Mouse (Mus musculus) kidney, embryonic 14.5 days (tissue): Measurements from ENCODE around the gene Sox15. TPM values are rescaled to one million over a fixed set of nuclear protein-coding genes. Genes with fewer than 3 reads are reported as not detected.
A peak's percentile ranks its signal among the peaks of the same experiment; 100 is the strongest.
"Not testable (repeated sequence)": the region's sequence is repeated elsewhere in the genome, so short reads cannot be mapped to it uniquely, and the experiment has no call there.

Experiments used
- ATAC-seq: fragments of 200-750 bp; cut with Nextera tagmentation; 2 replicates; pipeline ENCODE4 v1.8.0; 2017; ENCODE audit warnings: moderate number of reproducible peaks, mild to moderate bottlenecking, moderate TSS enrichment, moderate library complexity; ENCODE audit not compliant: low FRiP score, low TSS enrichment
- H3K27ac ChIP-seq: fragments of 300-500 bp; sonication (generic); 2 replicates; pipeline ENCODE4 v1.5.1; 2014; ENCODE audit warnings: low read depth, mild to moderate bottlenecking, low read length, moderate library complexity, mixed read lengths
- H3K27me3 ChIP-seq: fragments of 300-500 bp; sonication (generic); 2 replicates; pipeline ENCODE4 v1.6.1; 2014; ENCODE audit warnings: mild to moderate bottlenecking, low read length; ENCODE audit not compliant: control insufficient read depth, insufficient read depth
- H3K36me3 ChIP-seq: fragments of 300-500 bp; sonication (generic); 2 replicates; pipeline ENCODE4 v1.6.1; 2014; ENCODE audit warnings: low read length, mixed read lengths; ENCODE audit not compliant: control insufficient read depth, insufficient read depth
- H3K4me1 ChIP-seq: fragments of 300-500 bp; sonication (generic); 2 replicates; pipeline ENCODE4 v1.6.1; 2014; ENCODE audit warnings: low read length, mixed read lengths; ENCODE audit not compliant: control insufficient read depth, insufficient read depth
- H3K4me2 ChIP-seq: fragments of 300-500 bp; sonication (generic); replicated peaks from 2 replicates; pipeline ENCODE4 v1.6.1; 2014; ENCODE audit warnings: low read depth, mild to moderate bottlenecking, low read length
- H3K4me3 ChIP-seq: fragments of 300-500 bp; sonication (generic); 2 replicates; pipeline ENCODE4 v1.5.1; 2014; ENCODE audit warnings: mild to moderate bottlenecking, low read length
- H3K9ac ChIP-seq: fragments of 300-500 bp; sonication (generic); 2 replicates; pipeline ENCODE4 v1.6.1; 2014; ENCODE audit warnings: low read depth, mild to moderate bottlenecking, low read length, moderate library complexity
- H3K9me3 ChIP-seq: fragments of 300-500 bp; sonication (generic); 2 replicates; pipeline ENCODE4 v1.6.1; 2016; ENCODE audit warnings: low read length; ENCODE audit not compliant: control insufficient read depth
- WGBS: fragments of 180-500 bp; shearing (Covaris S2); extraction: QIAGEN DNeasy Blood & Tissue Kit; methylation state at CpG from one replicate; pipeline ENCODE4 v1.1.7; 2014; 5-methylcytosine and 5-hydroxymethylcytosine counted together
- polyA plus RNA-seq: library from polyadenylated mRNA; unstranded; fragments of >200 nt; fragmentation: Nextera tagmentation; extraction: Ambion mirVana; gene quantifications from 2 replicates; pipeline ENCODE4 v1.2.1, GENCODE M21; 2014

Gene Sox15
- polyA plus RNA-seq, 1 experiment from 2014 or later: 0.51 TPM

GRCm38 (mm10) chr11:69614257-69614588 is 40.9 kb upstream of the Sox15 start:
- H3K27ac ChIP-seq, H3K9ac ChIP-seq, H3K36me3 ChIP-seq, ATAC-seq, H3K4me1 ChIP-seq, H3K4me2 ChIP-seq, H3K27me3 ChIP-seq, H3K4me3 ChIP-seq, H3K9me3 ChIP-seq: not testable (repeated sequence)
- 55% methylated on average over 11 of the region's 11 CpGs for WGBS

DNA sequence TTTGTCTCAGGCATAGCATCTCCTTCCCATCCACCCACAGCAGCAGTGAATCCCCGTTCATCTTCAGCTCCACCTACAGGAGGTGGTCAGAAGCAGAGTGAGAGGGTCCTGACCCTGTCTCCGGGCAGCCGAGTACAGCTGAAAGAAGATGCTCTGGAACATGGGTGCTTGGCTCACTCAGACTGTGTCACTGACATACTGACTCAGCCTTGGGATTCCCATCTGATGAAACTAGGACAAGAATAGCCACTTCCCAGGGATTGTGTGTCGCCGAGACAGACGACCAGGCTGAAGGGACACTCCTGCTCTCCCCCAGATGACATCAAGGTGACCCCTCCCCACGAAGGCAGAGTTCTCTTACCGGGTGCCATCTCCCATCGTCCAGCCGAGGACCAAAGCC is 38.3 kb upstream of the Sox15 start:
- Histone ChIP-seq H3K9me3 (no peaks in the 10 kb centered on the region), H3K27me3 (no peaks in the 10 kb centered on the region), H3K4me2 (no peak overlapping the region), H3K36me3 (no peaks in the 10 kb centered on the region), H3K9ac (no peak overlapping the region), H3K4me1 (peaks cover 4% of the 10 kb centered on the region; the same call in 1 of the 2 replicates), H3K4me3 (no peak overlapping the region), H3K27ac (no peak overlapping the region)
- ATAC-seq: no peak
- 38% methylated on average over 10 of the region's 10 CpGs for WGBS

DNA sequence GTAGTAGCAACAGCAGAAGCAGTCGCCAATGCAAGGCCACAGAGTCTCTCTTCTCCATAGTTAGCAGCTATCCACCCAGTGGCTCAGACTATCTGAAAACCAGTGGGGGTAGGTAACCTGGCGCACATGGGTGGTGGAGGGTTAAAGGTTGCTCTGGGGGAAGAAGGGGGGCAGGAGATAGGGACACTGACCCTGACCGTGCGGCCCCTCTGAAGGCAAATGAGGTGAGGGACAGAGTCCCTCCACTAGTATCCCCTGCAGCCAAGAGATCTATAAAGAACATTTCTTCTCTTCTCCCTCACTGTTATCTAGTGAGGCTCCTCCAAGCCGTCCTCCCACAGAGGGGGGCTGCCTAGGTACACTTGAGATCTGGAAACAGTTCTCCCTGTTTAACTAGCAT is 37.3 kb upstream of the Sox15 start, which contains the start of gene Shbg:
Shbg (minus strand) TSS at position 101 of the 400 bp plus-strand sequence.
- Histone ChIP-seq H3K9me3 (no peaks in the 10 kb centered on the region), H3K27ac (no peak within 1 kb of the TSS), H3K4me3 (no peak within 1 kb of the TSS), H3K36me3 (no peaks in the 10 kb centered on the region), H3K27me3 (no peaks in the 10 kb centered on the region), H3K4me2 (no peak within 1 kb of the TSS), H3K9ac (no peak within 1 kb of the TSS), H3K4me1 (peaks cover 4% of the 10 kb centered on the region; the same call in 1 of the 2 replicates)
- no peak for ATAC-seq
- 76% methylated on average over 5 of the region's 5 CpGs for WGBS

GRCm38 (mm10) chr11:69620394-69621081 is 34.6 kb upstream of the Sox15 start:
- H3K4me2 ChIP-seq: no peak overlapping the region
- no peaks in the 10 kb centered on the region; the same call in 1 of the 2 replicates for H3K4me1 ChIP-seq
- H3K4me3 ChIP-seq: no peak overlapping the region
- 80% methylated on average over 7 of the region's 7 CpGs for WGBS
- ATAC-seq: no peak
- H3K9me3 ChIP-seq: no peaks in the 10 kb centered on the region
- H3K9ac ChIP-seq: no peak overlapping the region
- H3K27ac ChIP-seq: no peak overlapping the region
- H3K27me3 ChIP-seq: no peaks in the 10 kb centered on the region
- H3K36me3 ChIP-seq: no peaks in the 10 kb centered on the region

DNA sequence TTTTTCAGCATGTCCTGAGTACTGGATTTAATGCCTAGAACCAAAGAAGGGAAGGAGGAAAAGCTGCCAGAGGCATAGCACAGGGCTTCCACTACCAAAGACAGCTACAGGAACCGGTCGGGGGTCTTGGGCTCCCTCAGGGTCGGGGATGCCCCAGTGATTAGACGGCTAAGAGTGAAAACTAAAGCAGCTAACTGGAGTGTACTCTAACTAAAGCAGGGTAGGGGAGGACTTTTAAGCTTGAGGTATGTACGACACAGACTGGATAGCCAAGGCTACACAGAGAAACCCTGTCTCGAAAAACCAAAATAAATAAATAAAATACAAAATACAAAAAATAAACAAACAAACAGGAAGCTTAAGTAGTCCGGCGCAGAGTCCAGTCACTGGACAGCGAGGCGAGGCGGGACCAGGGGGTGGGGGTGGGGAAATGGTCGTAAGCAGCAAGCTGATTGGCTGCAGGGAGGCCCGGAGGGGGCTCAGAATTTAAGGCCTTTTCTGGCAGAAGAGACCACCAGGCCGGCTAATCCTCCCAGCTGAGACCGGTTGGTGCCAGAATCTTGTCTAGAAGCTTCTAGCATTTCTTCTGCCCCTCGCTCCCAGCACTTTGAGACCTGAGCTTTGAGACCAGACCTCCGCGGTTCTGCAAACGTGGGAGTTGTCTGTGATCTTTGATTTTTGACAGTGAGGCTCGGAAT is 33.4 kb upstream of the Sox15 start, which contains the start of gene Sat2:
Sat2 (plus strand) TSS at position 454 of the 698 bp plus-strand sequence.
- under 1% methylated on average over 20 of the region's 20 CpGs for WGBS
- Histone ChIP-seq H3K27me3 (no peaks in the 10 kb centered on the region), H3K27ac (peak within 1 kb of the TSS; percentile 45; the same call in 1 of the 2 replicates), H3K9ac (peak within 1 kb of the TSS; percentile 67), H3K4me1 (no peaks in the 10 kb centered on the region; the same call in 1 of the 2 replicates), H3K4me3 (peak within 1 kb of the TSS; percentile 51), H3K4me2 (peak within 1 kb of the TSS; percentile 71), H3K36me3 (no peaks in the 10 kb centered on the region), H3K9me3 (no peaks in the 10 kb centered on the region)
- peak; percentile 83 for ATAC-seq

DNA sequence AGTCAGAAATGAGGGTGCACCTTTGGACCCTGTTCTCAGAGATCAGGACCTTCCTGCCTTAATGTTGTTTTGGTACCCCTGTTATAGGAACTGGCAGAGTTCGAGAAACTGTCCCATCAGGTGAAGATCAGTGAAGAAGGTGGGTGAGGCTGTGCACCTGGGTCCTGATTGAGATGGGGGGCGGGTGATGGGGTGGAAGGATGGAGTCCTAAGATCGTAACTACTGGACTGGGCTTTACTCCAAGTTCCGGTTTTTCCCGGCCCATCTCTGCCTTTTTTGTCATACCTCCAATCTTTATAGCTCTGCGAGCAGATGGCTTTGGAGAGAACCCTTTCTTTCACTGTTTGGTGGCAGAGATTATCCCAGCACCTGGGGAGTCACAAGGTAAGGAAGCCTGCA is 32.7 kb upstream of the Sox15 start:
- Histone ChIP-seq H3K36me3 (no peaks in the 10 kb centered on the region), H3K9me3 (no peaks in the 10 kb centered on the region), H3K9ac (peak overlapping the region; percentile 67), H3K4me2 (peak overlapping the region; percentile 71), H3K27ac (peak overlapping the region; percentile 45; the same call in 1 of the 2 replicates), H3K4me1 (no peaks in the 10 kb centered on the region; the same call in 1 of the 2 replicates), H3K4me3 (peak overlapping the region; percentile 51), H3K27me3 (no peaks in the 10 kb centered on the region)
- 29% methylated on average over 6 of the region's 6 CpGs for WGBS
- ATAC-seq: 0 out of 2 replicates have a peak, but pooled peaks have one; percentile 26

GRCm38 (mm10) chr11:69623006-69623405 is 32.1 kb upstream of the Sox15 start:
- peak overlapping the region; percentile 71 for H3K4me2 ChIP-seq
- H3K27ac ChIP-seq: no peak overlapping the region

GRCm38 (mm10) chr11:69624339-69624738 is 30.8 kb upstream of the Sox15 start:
- not testable (repeated sequence) for H3K36me3 ChIP-seq, H3K27ac ChIP-seq, H3K4me3 ChIP-seq, H3K4me1 ChIP-seq, ATAC-seq, H3K4me2 ChIP-seq, H3K27me3 ChIP-seq, H3K9me3 ChIP-seq, H3K9ac ChIP-seq
- WGBS: 85% methylated on average over 2 of the region's 2 CpGs

More at GRCm38 (mm10) chr11:69623006-69623405, 32.1 kb upstream of the Sox15 start:
- Histone ChIP-seq H3K9me3 (no peaks in the 10 kb centered on the region), H3K27me3 (no peaks in the 10 kb centered on the region), H3K9ac (peak overlapping the region; percentile 67; the same call in 1 of the 2 replicates), H3K36me3 (no peaks in the 10 kb centered on the region), H3K4me3 (peak overlapping the region; percentile 51), H3K4me1 (no peaks in the 10 kb centered on the region; the same call in 1 of the 2 replicates)
- 58% methylated on average over 4 of the region's 4 CpGs for WGBS
- ATAC-seq: no peak

DNA sequence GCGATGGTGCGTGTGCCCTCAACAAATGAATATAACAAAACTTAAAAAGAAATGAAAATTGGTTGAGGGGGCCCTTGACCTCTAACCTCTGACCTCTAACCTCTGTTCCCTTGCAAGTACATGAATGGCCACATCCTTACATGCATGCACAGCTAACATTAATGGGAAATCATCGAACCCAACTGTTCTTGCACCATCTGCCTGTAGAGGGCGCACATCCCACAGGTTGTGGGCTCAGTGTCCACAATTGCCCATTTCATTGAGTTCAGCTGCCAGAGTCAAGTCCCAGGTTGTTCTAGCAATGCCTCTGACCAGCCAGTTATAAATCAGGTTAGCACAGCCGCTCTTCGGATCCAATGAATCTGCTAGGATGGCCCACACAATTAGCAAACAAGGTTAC is 26.8 kb upstream of the Sox15 start:
- Histone ChIP-seq H3K4me3 (no peak overlapping the region), H3K27ac (no peak overlapping the region), H3K4me2 (no peak overlapping the region), H3K36me3 (no peaks in the 10 kb centered on the region), H3K27me3 (no peaks in the 10 kb centered on the region), H3K4me1 (no peaks in the 10 kb centered on the region), H3K9ac (no peak overlapping the region), H3K9me3 (no peaks in the 10 kb centered on the region)
- WGBS: 34% methylated on average over 6 of the region's 6 CpGs
- ATAC-seq: no peak
